Mouse (Mus musculus): ENCODE measurements around the gene Fam129b.
A peak's percentile ranks its signal among the peaks of the same experiment; 100 is the strongest.
"Not testable (repeated sequence)": the region's sequence is repeated elsewhere in the genome, so short reads cannot be mapped to it uniquely, and the experiment has no call there.

Gene Fam129b

DNA sequence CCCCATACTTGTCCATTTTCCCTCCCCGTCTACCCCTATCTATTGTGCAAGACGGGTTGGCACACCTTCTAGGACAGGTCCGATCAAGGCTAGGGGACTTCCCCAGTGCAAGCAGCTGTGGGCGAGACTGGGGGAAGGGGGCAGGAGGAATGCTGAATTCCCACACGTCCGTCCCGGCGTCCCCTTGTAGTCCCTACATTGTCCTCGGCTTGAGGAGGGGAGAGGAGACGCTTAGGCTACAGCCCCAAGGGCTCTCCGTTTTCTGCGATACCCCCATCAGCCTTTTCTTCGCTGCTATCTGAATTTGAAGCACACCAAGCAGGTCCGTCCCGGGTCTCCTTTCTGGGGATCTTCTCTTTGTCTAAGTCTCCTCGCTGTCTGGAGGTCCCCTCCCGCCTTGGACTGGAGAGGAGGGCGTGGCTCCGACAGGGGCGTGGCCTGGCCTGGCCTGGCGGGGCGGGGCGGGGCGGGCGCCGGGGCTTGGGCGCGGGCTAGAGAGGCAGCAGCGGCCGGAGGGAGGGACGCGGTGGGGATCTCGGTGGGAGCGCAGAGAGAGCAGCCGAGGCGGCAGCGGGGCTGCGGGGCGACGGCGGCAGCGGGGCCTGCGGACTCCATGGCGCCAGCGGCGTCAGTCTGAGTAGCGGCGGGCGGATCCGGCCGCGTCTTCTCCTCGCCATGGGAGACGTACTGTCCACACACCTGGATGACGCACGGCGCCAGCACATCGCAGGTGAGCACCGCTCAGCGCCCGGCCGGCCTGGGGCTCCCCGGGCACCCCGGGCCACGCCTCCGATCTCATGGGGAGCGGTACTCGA, at the start of gene Fam129b:
Gene Fam129b (plus strand): TSS at position 440 of the 815 bp plus-strand sequence.
- peak; percentile 58 to 88 for DNase-seq (ENCODE audit: low spot score in 2 of 2)

DNA sequence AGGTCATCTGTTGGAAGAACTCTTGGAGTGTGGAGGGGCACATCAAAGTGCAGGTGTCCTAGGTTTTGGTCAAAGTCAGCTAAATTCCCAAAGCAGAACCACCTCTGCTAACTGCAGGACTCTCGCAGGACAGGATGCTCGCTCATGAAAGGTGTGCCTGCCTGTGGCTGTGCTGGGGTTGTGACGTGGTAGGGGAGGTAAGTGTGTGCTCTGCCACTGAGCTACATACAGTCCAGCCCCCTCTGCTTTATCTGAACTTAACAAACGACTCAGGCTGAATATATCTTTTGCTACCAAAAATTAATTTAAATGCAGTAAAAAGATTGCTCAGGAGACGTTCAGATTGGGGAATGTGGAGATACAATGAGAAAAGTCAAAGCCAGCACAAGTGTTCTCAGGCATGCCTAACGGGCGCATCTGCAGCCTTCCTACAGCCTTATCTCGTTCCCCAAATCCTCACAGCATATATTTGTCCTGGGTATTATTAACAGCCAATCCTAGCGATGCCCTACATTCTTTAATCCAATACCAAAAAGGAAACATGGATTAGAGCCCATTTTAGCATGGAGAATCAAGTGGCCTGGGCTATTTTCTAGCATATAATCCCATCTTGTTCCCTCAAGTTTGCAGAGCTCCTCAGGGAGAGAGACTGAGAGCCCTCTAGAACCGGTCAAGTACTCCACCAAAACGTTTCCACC, 46.8 kb upstream of the Fam129b start:
- no peak for DNase-seq (ENCODE audit: low spot score in 2 of 2)

DNA sequence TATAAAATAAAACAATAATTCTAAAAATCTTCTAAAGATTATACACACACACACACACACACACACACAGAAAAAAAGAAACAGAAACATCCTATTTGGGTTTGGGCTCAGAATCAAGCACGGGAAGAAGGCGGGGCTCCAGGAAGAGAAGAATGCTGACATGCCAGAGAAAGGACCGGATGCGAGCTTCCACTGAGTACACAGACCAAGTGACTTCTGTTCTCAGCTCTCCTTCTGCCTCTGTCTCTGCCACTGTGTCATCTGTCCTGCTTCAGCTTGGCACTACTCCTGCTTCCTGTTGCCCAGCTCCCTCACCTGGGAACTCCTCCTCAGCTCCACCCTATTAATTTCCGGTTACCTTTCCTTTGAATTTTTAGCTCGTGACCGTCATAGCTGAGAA, 41.4 kb upstream of the Fam129b start:
- no peak for DNase-seq (ENCODE audit: low spot score in 2 of 2)

DNA sequence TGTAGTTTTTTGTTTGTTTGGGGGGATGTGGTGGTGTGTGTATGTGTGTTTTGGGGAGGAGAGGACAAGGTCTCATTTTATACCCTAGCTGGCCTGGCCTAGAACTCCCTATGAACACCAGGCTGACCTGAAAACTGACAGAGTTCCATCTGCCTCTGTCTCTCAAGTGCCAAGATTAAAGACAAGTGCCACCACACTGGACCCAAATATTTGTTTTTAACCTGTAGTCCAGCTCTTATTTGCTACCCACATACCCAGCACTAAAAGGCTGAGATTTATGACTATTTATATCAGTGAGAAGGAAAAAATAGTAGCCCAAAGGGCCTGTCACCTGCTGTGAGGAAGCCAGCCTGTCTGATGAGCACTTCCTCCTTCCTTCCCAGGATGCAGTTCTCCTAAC, 40.3 kb upstream of the Fam129b start:
- DNase-seq (ENCODE audit: low spot score in 2 of 2) = no peak

DNA sequence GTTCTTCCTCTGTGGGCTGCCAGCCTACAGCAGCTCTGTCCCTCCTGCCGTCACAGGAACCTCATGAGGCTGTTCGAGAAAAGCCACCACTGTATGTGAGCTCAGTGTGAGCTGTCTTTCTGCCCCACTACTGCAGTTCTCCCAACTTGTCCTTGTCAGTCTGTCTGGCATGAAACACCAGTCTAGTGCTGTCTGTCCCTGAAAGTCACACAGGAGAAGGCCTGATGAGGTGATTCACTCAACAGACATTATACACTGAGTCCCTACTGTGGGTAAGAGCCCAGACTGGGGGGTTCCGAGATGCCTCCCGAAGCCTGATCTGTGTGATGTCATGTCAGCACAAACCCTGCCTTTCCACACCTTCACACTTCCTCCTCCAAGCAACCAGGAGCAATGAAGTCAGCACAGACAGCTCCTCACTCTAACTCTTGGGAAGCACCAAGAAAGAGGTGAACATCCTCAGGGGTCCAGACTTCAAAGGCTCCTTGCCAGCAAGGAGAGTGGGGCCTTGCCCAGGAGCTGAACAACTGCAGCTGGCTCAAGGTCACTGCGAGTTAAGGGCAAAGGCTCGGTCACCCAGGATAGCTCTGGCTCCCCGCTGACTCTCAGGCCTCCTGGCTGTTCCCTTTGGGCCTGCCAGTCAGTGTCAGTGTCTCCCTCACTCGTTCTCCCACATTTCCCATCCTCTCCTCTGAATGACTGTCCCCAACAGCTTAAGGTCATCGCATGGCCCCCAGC, 37.6 kb upstream of the Fam129b start:
- DNase-seq (ENCODE audit: low spot score in 2 of 2) = no peak

DNA sequence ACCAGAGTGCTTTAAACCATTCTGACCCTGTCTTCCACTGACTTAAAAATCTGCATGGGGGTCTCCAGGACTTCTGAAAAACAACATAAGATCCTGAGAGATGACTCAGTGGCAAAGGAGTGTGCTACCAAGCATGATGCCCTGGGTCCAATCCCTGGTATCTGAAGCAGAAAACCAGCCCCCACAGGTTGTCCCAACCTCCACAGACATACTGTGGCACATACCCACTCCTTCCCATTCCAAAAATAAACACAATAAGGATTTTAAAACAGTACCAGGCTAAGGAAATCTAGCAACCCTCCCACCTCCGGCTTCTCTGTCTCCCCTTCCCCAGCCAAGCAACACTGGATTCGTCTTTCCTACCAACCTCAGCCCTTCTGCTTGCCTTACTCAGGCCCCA, 36.7 kb upstream of the Fam129b start:
- DNase-seq (ENCODE audit: low spot score in 2 of 2) = no peak

DNA sequence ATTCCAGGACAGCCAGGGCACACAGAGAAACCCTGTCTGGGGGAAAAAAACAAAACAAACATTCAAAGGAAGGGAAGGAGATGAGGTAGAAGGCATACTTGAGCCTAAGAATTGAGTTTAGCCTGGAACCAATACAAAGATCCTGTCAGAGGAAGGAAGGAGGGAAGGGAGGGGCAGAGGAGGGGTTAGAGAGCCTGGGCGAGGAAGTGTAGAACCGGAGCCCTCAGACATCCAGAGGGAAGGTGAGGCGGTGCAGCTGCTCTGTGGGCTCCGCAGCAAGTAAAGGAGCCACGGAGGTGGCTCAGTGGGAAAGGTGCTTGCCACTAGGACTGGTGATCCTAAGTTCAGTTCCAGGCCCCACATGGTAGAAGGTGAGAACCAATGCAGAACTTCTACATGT, 34.8 kb upstream of the Fam129b start:
- DNase-seq (ENCODE audit: low spot score in 2 of 2) = no peak

DNA sequence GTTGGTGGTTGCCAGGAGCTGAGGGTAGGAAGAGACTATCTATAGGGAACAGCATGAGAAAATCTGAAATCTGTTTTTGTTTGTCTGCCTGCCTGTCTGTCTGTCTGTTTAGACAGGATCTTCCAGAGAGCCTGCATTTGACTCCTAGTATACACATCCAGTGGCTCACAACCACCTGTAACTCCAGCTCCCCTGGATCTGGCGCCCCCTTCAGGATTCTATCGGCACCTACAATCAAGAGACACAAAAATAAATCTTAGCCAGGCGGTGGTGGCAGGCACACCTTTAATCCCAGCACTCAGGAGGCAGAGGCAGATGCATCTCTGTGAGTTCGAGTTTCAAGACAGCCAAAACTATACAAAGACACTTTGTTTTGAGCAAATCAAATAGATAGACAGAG, 33.4 kb upstream of the Fam129b start:
- no peak for DNase-seq (ENCODE audit: low spot score in 2 of 2)

DNA sequence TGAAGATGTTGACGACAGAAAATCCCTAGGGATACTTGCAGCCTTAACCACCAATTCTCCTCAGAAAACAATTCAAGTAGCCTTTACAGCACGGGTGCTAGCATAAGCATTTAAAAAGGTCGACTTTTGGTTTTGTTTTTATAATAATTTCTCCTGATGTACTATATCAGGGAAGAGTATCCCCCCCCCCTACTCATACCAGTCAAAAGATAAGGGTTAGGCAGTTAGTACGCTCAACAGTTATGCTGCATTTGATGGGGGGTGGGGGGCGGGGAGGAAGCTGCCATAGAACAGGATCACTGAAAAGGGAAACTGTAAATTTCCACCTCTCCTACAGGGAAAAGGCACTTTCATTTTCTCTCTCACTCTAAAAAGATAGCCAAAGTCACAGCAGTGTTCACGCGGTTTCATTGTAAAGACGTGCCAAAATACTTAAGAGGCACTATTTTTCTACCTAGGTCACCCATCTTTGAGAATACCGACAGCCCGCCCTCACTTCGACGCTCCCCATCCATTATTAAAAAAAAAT, 30.3 kb upstream of the Fam129b start:
- no peak for DNase-seq (ENCODE audit: low spot score in 2 of 2)

DNA sequence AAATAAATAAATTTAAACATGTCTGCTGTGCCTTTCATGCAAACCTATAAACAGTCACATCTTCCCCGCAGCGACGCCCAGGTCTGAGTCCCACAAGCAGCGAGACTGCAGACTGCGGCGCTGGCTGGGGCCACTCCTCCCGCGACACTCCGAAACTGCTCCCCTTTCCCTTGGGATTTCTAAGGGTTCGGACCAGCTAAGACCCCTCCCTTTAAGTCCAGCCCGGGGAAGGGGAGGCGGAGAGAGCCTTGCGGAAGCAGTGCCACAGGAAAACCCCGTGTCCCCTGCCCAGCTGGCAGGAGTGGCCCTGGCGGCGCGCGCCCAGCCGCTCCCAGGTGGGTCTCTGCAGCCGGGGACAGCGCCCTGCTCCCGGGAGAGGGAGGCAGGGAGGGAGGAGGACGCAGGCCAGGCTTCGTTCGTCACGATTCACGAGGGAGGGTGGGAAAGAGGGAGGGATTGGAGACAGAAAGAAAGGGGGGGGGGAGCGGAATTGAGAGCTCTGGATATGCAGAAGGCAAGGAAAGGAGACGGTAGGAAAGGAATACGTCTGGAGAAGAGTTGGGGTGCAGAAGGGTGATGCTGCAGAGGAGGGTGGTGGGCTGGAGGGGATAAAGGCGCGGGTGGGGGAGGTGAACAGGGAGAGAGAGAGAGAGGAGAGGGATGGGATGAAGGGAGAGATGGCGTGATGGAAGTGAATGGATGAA, 29.7 kb upstream of the Fam129b start:
- DNase-seq (ENCODE audit: low spot score in 2 of 2) = peak in 1 of 2 experiments; percentile 59

DNA sequence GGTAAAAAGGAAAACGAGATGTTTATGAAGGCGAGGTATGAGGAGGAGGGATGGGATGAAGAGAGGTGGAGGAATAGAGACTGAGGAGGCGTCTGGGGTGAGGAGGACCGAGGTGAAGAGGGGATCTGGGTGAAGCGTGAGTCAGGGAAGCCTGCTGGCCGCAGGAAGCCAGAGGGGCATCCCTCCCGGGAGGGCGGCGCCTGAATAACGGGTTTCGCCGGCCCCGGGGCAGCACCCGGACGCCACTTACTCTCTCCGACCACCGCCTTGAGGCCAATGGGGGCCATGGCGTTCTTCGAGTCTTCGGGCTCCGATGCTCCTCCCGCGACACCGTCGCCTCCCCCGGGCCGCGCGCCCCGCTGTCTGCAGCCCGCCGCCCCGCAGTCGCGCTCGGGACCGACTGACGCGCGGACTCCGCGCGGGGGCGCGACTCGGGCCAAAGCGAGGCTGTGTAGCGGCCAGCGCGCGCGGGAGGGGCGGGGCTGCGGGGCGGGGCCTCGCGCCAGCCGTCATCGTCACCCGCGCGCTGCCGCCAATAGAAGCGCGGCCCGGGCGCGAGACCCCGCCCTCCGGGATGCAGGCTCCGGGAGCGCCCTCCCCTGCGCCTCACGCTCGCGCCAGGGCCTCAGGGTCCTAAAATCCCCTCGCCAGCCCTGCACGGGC, 29.0 kb upstream of the Fam129b start, which contains the start of gene Stxbp1:
Gene Stxbp1 (minus strand): TSS at position 441 of the 663 bp plus-strand sequence.
- peak; percentile 85 to 94 for DNase-seq (ENCODE audit: low spot score in 2 of 2)

DNA sequence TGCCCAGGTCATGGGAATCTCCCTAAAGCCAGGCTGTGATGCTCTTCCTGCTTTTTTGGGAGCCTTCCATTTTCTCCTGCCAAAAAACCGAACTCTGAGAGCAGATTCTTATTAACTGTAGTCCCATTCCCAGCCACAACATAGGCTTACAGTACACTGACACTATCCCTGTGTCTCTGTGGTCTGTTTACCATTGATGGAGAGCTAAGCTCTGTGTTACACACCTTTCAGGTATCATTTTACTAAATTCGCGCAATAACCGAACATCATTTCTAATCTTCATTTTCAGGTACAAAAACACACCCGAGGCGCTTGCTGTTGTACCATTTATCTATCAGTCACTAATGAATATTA, 28.5 kb upstream of the Fam129b start:
- DNase-seq (ENCODE audit: low spot score in 2 of 2) = no peak

DNA sequence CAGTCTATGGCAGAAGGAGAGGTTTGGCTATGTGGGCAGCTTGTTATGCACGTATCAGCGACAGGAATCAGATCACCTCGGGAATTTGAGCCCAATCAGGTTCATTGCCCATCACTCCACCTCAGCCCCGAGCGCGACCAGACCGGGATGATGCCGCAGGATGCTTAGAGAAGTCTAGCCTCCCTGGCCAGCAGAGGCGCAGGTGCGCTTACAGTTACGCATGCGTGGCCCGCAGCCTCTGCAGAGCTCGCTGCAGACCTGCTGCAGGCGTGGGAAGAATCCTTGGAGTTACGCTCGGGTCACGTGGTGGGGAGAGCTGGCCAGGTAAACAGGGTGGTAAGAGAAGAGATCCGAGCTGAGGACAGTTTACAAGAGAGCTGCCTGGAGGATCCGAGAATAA, 23.8 kb upstream of the Fam129b start:
- peak in 1 of 2 experiments; percentile 59 for DNase-seq (ENCODE audit: low spot score in 2 of 2)

DNA sequence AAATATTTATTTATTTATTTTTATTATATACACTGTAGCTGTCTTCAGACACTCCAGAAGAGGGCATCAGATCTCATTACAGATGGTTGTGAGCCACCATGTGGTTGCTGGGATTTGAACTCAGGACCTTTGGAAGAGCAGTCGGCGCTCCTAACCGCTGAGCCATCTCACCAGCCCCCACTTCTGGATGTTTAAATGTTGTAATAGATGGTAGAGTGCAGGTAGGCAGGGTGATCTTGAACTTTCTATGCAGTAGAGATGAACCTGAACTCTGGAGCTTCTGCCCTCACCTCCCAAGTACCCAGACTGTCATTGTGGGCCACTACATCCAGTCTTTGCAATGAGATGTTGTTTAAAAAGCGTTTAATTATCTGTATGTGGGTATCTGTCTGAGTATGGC, 22.2 kb upstream of the Fam129b start:
- DNase-seq (ENCODE audit: low spot score in 2 of 2) = not testable (repeated sequence)

DNA sequence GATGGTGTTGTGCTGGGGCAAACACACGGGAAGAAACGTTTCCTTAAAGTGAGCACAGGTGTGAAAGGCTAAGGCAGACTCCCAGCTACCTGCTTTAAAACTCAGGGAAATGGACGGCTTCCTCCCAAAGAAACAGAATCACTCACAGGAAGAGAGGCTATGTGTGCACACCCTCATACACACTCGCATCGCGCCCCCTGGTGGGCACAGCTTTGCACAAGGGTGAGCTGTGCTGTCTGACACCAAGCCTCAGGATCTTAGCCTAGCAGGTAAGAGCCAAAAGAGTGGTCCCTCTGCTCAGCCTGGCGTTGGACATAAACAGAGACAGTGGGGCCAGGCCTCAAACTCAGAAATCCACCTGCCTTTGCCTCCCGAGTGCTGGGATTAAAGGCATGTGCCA, 21.7 kb upstream of the Fam129b start:
- peak; percentile 75 to 93 for DNase-seq (ENCODE audit: low spot score in 2 of 2)

DNA sequence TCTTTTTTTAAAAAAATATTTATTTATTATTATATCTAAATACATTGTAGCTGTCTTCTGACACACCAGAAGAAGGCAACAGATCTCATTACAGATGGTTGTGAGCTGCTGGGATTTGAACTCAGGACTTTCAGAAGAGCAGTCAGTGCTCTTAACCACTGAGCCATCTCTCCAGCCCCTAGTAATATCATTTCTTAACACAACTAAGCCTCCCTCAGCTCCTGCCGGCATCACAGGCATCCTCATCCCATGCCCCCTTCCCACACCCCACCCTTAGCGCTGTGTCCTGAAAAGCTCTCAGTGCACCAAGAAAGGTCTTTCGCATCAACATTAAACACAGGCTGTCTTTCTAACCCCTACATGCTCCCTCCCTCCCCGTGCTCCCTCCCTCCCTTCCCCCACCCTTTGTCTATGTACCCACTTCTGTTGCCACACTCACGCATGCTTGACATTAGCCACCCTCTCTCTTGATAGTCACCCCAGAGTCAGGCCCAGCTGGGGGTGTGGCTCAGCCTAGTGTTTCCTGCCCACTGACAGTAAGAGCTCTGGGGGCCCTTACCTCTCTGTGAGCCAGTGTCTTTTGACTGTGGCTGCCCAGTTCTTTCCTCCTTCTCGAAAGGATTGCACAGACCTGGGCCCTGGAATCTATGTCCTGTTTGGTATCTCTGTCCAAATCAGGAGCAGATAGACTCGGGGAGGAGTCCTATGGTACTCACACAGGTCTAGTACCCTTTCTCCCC, 20.7 kb upstream of the Fam129b start:
- DNase-seq (ENCODE audit: low spot score in 2 of 2) = no peak

DNA sequence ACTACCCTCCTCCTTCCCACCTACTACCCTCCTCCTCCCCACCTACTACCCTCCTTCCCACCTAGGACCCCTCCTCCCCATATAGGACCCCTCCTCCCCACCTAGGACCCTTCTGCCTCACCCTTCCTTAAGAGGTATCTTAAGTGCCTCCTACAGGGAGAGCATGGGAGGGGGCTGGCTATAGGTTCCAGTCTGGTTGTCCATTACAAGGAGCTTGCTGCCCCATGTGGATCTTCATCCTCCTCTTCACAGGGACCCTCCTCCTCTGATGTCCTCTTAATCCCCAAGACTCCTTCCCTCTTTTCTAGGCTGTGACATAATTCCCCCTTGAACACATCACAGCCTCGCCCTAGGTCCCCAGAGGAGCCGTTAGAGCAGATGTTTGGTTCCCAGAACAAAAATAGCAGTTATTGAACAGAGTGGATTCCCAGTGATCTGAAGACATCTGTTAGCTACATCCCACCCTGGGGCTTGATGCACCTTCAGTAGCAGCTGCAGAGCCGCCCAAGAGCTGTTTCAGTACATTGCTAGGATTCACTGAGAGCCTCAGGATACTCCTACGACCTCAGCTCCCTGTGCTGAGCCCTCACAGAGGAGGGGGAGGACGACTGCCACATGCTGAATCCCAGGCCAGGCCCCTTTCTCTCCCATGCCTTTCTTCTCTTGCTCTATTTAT, 20.0 kb upstream of the Fam129b start:
- DNase-seq (ENCODE audit: low spot score in 2 of 2) = no peak

DNA sequence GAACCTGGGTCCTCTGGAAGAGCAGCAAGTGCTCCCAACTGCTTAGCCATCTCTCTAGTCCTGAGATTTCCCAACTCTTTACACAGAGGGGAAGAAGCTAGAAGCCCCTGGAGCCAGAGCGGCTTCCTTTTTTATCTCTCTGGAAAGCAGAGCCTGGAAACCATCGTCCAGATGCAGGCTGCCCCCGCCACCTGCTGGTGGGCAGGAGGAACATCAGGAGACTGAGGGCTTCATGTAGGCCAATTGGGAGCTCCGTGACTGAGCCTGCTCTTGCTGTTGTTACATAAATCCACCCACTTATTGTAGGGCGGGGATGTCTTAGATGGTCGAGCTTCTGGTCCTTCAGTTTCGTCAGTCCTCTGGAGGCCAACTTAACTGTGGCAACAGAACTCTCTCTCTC, 18.3 kb upstream of the Fam129b start:
- peak; percentile 54 to 82 for DNase-seq (ENCODE audit: low spot score in 2 of 2)

DNA sequence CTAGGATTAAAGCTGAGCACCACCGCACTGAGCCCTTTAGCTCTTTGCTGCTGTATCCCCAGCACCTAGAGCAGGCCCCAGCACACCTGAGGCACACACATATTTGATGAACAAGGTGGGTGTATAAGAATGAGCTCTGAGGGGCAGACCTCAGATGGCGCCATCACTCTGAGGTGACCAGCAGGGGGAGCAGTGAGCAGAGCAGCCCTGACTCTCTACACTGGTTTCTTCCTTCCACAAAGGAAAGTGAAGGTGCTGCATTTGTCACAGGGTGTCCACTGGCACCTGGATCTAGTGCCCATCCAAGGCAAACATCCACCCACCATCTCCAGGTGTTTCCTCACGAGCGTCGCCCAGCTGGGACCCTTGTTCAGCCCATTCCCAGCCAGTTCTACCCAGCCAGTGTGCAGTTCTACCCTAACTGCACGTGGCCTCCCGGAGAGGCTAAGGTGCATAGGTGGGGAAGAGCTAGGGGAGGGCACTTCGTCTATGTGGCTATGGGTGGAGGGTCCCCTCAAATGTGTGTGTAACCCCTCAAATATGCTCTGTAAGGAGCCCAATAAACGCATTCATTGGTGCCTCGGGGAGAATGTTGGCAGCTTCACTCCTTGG, 16.8 kb upstream of the Fam129b start:
- DNase-seq (ENCODE audit: low spot score in 2 of 2) = peak in 1 of 2 experiments; percentile 71

Measured in cerebellum, postnatal 4 days (tissue).